Mouse (Mus musculus): ENCODE measurements at regions not wholly inside any gene's neighbourhood (a gene's known extent, or its start where the extent isn't known, plus 50 kb on each side); places are given as distances from the start of the nearest gene placed in this dataset.

- no peak for TF ChIP-seq POLR2A (IDR thresholded peaks at IDR 0.05; ENCODE audit: borderline replicate concordance, extremely low read depth, insufficient read depth, insufficient read length, poor library complexity, severe bottlenecking)
- no peak for TF ChIP-seq CTCF (IDR thresholded peaks at IDR 0.05; ENCODE audit: borderline replicate concordance, extremely low read depth, insufficient read depth, insufficient read length)
Observed at GRCm38 (mm10) chr16:76766636-76767035, 246.9 kb upstream of the Usp25 start.

All from brain, embryonic 14.5 days (tissue).